Mouse (Mus musculus) bone marrow, adult 2 months (tissue): ENCODE measurements around the gene Dynlrb2.

Experiments
- CTCF ChIP-seq: fragments of 200-500 bp; IDR thresholded peaks from 2 replicates; pipeline ENCODE4 v1.5.1; 2011; ENCODE audit warnings: low read length, control low read depth; ENCODE audit not compliant: control insufficient read depth, insufficient read depth
- POLR2A ChIP-seq: fragments of 200-500 bp; IDR thresholded peaks from 2 replicates; pipeline ENCODE4 v1.6.1; 2011; ENCODE audit warnings: low read depth, mild to moderate bottlenecking, control low read depth, low read length, borderline replicate concordance; ENCODE audit not compliant: control insufficient read depth

DNA sequence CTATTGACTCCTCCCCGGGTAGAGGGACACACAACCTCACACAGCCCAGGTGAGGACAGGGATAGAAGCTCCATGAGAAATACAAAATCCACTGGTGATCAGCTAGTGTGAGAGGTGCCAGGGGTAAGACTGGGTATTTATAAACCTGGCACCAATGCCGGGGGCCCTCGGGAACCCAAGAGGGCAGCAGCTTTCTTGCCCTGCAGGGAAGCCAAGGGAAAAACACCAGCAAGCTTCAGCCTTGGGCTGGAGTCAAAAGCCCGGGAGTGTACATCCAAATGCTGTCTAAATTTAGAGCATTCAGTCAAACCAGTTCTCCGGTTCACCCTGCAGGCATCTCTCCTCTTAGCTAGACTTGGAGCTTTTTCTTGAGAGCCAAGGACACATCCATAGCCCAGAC lies 38.1 kb downstream of the Dynlrb2 start:
- TF ChIP-seq POLR2A (no peak), CTCF (no peak)
